Mouse (Mus musculus) stomach, postnatal 0 days (tissue): ENCODE measurements around the gene Ino80e.

Source experiments
- CTCF ChIP-seq: IDR thresholded peaks from 2 replicates; pipeline ENCODE4 v1.5.1; 2016; ENCODE audit warnings: antibody characterized with exemption, low read depth, mild to moderate bottlenecking, moderate library complexity
- EP300 ChIP-seq: optimal IDR thresholded peaks from 2 replicates; pipeline ENCODE3; 2016; ENCODE audit warnings: antibody characterized with exemption

DNA sequence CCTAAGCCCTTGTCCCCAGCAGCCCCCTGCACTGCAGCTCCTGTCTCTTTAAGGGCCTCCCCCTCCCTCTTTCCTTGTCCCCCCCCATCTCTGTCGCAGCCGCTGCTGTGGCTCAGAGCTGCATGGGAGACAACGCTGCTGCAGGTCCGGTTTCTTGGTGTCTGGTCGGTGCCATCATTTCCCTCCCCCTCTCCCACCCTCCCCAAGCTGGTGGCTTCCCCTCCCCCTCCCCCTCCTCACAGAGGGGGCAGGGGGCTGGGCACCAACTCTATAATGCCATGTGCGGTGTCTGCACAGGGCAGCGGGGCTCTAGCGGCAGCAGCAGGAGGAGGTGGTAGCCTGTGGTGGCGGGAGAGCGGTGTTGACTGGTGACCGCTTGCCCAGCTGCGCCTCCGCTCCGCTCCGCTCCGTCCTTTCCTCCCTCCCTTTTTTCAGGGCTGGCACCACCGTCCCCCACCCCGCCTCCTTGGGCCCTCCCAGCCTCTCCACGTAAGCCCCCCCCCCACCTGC, 38.9 kb downstream of the Ino80e start:
- TF ChIP-seq CTCF (no peak), EP300 (no peak)
